Mouse (Mus musculus): ENCODE data around the gene Ap1m1.

GRCm38 (mm10) chr8:72259862-72260261 lies 20.0 kb downstream of the Ap1m1 start:
- no peak for TF ChIP-seq CTCF (IDR thresholded peaks at IDR 0.05; ENCODE audit: low read depth)
- no peak for TF ChIP-seq EP300 (IDR thresholded peaks at IDR 0.05; ENCODE audit: low read depth)

Data from liver, postnatal 0 days (tissue).